Mouse (Mus musculus) forebrain, embryonic 12.5 days (tissue): ENCODE measurements around the gene Fance. TPM values are rescaled to one million over a fixed set of nuclear protein-coding genes. Genes with fewer than 3 reads are reported as not detected.
A peak's percentile ranks its signal among the peaks of the same experiment; 100 is the strongest.
"Not testable (repeated sequence)": the region's sequence is repeated elsewhere in the genome, so short reads cannot be mapped to it uniquely, and the experiment has no call there.

Source experiments
- ATAC-seq: fragments of 200-750 bp; cut with Nextera tagmentation; 2 replicates; pipeline ENCODE4 v1.8.0; 2017; ENCODE audit warnings: moderate TSS enrichment; ENCODE audit not compliant: low FRiP score
- H3K27ac ChIP-seq: fragments of 300-500 bp; sonication (generic); 2 replicates; pipeline ENCODE4 v1.5.1; 2016; ENCODE audit warnings: mild to moderate bottlenecking
- H3K27me3 ChIP-seq: fragments of 300-500 bp; sonication (generic); 2 replicates; pipeline ENCODE4 v1.6.1; 2016; ENCODE audit warnings: mild to moderate bottlenecking
- H3K36me3 ChIP-seq: fragments of 300-500 bp; sonication (generic); replicated peaks from 2 replicates; pipeline ENCODE4 v1.6.1; 2016; ENCODE audit warnings: mild to moderate bottlenecking
- H3K4me1 ChIP-seq: fragments of 300-500 bp; sonication (generic); 2 replicates; pipeline ENCODE4 v1.6.1; 2016
- H3K4me2 ChIP-seq: fragments of 300-500 bp; sonication (generic); 2 replicates; pipeline ENCODE4 v1.6.1; 2016; ENCODE audit warnings: mild to moderate bottlenecking, moderate library complexity
- H3K4me3 ChIP-seq: fragments of 300-500 bp; sonication (generic); replicated peaks from 2 replicates; pipeline ENCODE4 v1.5.1; 2016; ENCODE audit warnings: mild to moderate bottlenecking
- H3K9ac ChIP-seq: fragments of 300-500 bp; sonication (generic); 2 replicates; pipeline ENCODE4 v1.6.1; 2016; ENCODE audit warnings: mild to moderate bottlenecking
- H3K9me3 ChIP-seq: fragments of 300-500 bp; sonication (generic); 2 replicates; pipeline ENCODE4 v1.6.1; 2016
- WGBS: fragments of 180-500 bp; shearing (Covaris S2); methylation state at CpG from one replicate; pipeline ENCODE4 v1.1.7; 2016; 5-methylcytosine and 5-hydroxymethylcytosine counted together
- polyA plus RNA-seq: library from polyadenylated mRNA; unstranded; fragments of >200 nt; fragmentation: Nextera tagmentation; extraction: Ambion mirVana; gene quantifications from 2 replicates; pipeline ENCODE4 v1.2.1, GENCODE M21; 2016

Fance gene
- polyA plus RNA-seq, 1 experiment from 2014 or later, result 25.9 TPM

DNA sequence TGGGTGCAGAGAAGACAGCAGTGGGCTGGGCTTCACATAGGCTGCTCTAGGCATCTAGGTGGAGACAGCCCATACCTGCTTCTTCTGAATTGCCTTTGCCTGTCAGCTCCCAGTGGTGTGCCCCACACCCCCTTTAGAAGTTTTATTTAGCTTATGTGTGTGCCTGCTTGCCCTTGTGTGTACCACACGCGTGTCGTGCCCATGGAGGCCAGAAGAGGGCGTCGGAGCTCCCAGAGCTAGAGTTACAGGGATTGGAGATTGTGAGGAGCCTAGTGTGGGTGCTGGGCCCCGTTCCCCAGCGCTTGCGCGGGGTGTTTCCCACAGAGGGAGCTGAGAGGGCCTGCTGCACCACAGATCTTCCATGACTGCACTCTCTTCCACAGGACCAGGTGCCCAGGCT, 3.2 kb downstream of the Fance start:
- Histone ChIP-seq H3K4me1 (peaks cover 20% of the 10 kb centered on the region), H3K9me3 (no peaks in the 10 kb centered on the region), H3K27me3 (no peaks in the 10 kb centered on the region), H3K4me3 (no peak overlapping the region), H3K36me3 (peaks cover 32% of the 10 kb centered on the region), H3K9ac (no peak overlapping the region), H3K4me2 (no peak overlapping the region), H3K27ac (no peak overlapping the region)
- 91% methylated on average over 9 of the region's 9 CpGs for WGBS
- no peak for ATAC-seq

DNA sequence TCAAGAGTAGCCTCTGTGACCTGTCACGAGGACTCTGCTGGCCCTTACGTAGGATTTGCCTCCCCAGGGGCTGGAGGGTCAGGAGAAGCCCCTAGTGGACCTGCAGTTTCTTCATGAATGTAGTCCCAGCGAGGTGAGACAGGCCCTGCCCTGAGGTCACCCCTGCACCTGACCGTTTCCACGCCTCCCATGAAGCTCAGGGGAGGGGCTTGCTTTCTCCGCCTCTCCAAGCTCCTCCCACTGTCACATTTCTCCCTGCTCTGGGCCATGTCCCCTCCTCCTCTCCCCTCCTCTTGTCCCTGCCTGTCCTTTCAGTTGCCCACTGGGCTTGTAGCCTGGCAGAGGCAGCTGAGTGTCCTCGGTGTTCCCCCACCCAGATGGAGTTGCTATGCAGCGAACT, 3.8 kb downstream of the Fance start:
- no peak for ATAC-seq

DNA sequence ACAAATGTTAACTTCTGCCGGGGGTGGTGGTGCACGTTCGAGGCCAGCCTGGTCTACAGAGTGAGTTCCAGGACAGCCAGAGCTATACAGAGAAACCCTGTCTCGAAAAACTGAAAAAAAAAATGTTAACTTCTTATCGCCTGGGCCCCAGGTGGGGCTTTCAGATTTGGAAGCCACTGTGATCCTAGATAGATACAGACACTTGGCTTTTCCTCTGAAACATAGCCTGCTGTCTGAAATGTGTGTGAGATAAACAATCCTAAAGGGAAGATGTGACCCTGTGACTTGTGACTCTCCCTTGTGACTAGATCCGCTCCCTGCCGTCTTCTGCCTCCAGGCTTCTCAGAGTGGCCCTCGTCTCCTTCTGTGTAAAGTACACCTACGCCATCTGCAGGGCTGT, 4.4 kb downstream of the Fance start:
- 90% methylated on average over 9 of the region's 9 CpGs for WGBS
- Histone ChIP-seq H3K9ac (no peak overlapping the region), H3K4me2 (no peak overlapping the region), H3K27me3 (no peaks in the 10 kb centered on the region), H3K4me1 (peaks cover 18% of the 10 kb centered on the region), H3K9me3 (no peaks in the 10 kb centered on the region), H3K4me3 (no peak overlapping the region), H3K27ac (no peak overlapping the region), H3K36me3 (peaks cover 37% of the 10 kb centered on the region)
- ATAC-seq, result no peak

More for the DNA sequence above, 3.8 kb downstream of the Fance start:
- WGBS, result 57% methylated on average over 8 of the region's 8 CpGs
- no peak overlapping the region for H3K4me3 ChIP-seq
- H3K9me3 ChIP-seq, result no peaks in the 10 kb centered on the region
- no peak overlapping the region for H3K27ac ChIP-seq
- no peak overlapping the region for H3K4me2 ChIP-seq
- no peaks in the 10 kb centered on the region for H3K27me3 ChIP-seq
- peaks cover 32% of the 10 kb centered on the region for H3K36me3 ChIP-seq
- H3K9ac ChIP-seq, result no peak overlapping the region
- peaks cover 20% of the 10 kb centered on the region for H3K4me1 ChIP-seq

DNA sequence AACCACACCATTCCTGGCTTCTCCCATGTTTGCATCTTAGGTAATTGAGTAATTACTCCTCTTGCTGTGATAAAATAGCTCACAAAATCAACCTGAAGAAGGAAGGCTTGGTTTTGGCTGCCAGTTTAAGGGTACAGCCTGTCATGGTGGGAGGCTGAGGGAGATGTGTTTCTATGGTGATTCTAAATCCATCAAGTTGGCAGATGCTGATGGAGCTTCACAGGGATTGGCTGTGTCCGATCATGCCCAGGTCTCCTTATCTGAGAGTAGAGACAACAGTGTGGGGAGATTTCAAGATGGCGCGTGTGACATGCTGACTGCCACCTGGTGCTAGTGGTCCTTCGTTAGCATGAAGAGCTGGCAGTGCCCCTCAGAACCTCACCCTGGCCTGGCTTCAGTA, 8.4 kb downstream of the Fance start:
- WGBS, result 94% methylated on average over 4 of the region's 4 CpGs
- H3K36me3 ChIP-seq, result peaks cover 52% of the 10 kb centered on the region

DNA sequence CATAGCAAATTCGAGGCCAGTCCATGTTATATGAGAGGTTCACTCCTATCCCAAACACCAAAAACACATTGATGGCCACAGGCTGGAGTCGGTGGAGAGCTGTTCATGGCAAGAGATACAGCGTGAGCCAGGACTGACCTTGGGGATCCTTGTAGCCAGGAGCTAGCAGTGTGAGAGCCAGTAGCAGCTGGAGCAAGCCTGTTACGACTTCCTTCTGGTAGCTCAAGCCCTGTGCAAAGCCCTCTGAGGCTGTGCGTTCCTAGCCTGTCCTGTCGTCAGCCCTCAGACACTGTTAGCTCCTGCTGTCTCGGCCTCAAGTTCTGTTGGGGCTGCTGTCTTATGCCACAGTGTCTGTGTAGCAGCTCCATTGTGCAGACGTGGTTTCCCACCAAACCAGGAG, 10.5 kb downstream of the Fance start:
- no peak overlapping the region for H3K9ac ChIP-seq
- ATAC-seq, result no peak
- no peak overlapping the region for H3K4me2 ChIP-seq
- H3K36me3 ChIP-seq, result peaks cover 37% of the 10 kb centered on the region
- peaks cover 6% of the 10 kb centered on the region; the same call in 1 of the 2 replicates for H3K9me3 ChIP-seq
- WGBS, result 92% methylated on average over 8 of the region's 8 CpGs
- peaks cover 8% of the 10 kb centered on the region for H3K4me1 ChIP-seq
- no peak overlapping the region for H3K4me3 ChIP-seq
- H3K27ac ChIP-seq, result no peak overlapping the region
- H3K27me3 ChIP-seq, result no peaks in the 10 kb centered on the region

More for the DNA sequence above, 8.4 kb downstream of the Fance start:
- H3K4me1 ChIP-seq, result no peaks in the 10 kb centered on the region
- no peak for ATAC-seq
- no peaks in the 10 kb centered on the region for H3K27me3 ChIP-seq
- no peak overlapping the region for H3K9ac ChIP-seq
- H3K9me3 ChIP-seq, result peaks cover 6% of the 10 kb centered on the region; the same call in 1 of the 2 replicates
- H3K4me3 ChIP-seq, result no peak overlapping the region
- no peak overlapping the region for H3K4me2 ChIP-seq
- H3K27ac ChIP-seq, result no peak overlapping the region

DNA sequence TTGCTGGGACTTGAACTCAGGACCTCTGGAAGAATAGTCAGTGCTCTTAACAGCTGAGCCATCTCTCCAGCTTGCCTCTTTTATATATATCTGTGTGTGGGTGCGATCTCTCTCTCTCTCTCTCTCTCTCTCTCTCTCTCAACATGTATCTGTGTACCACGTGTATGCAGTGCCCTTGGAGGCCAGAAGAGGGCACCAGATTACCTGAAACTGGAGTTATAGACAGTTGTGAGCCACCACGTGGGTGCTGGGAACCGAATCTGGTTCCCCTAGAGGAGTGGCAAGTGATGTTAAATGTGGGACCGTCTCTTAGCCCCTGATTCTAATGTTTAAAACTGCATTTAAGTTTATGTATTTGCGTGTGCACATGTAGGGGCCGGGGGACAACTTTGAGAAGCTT, 11.1 kb downstream of the Fance start:
- Histone ChIP-seq H3K36me3 (peaks cover 34% of the 10 kb centered on the region), H3K4me1 (peaks cover 13% of the 10 kb centered on the region)
- not testable (repeated sequence) for H3K27me3 ChIP-seq, H3K4me3 ChIP-seq, H3K9me3 ChIP-seq, ATAC-seq, H3K9ac ChIP-seq, H3K4me2 ChIP-seq, H3K27ac ChIP-seq
- 93% methylated on average over 7 of the region's 7 CpGs for WGBS

DNA sequence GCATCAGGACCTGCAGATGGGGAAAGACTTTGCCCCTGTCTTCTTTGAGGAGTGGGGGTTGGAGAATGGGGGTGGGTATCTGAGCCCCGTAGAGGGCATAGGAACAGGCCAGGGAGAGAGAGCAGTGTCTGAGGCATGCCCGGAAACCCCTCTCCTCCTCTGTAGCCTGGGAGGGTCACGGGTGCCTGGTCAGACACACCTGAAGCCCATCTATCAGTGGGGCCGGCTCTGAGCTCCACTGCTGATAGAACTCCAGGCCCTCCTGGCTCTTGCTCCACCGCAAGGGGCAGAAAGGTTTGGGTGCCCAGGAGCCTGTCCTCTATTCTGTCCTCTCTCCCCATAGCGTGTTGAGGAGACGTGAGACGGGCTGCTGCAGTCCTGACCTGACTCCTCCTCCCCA, 12.4 kb downstream of the Fance start:
- no peak overlapping the region for H3K9ac ChIP-seq
- no peak for ATAC-seq
- no peak overlapping the region for H3K27ac ChIP-seq
- no peaks in the 10 kb centered on the region for H3K27me3 ChIP-seq
- no peak overlapping the region for H3K4me3 ChIP-seq
- WGBS, result 93% methylated on average over 8 of the region's 8 CpGs
- peaks cover 41% of the 10 kb centered on the region for H3K36me3 ChIP-seq
- peaks cover 21% of the 10 kb centered on the region for H3K4me1 ChIP-seq
- peaks cover 6% of the 10 kb centered on the region; the same call in 1 of the 2 replicates for H3K9me3 ChIP-seq
- H3K4me2 ChIP-seq, result no peak overlapping the region

DNA sequence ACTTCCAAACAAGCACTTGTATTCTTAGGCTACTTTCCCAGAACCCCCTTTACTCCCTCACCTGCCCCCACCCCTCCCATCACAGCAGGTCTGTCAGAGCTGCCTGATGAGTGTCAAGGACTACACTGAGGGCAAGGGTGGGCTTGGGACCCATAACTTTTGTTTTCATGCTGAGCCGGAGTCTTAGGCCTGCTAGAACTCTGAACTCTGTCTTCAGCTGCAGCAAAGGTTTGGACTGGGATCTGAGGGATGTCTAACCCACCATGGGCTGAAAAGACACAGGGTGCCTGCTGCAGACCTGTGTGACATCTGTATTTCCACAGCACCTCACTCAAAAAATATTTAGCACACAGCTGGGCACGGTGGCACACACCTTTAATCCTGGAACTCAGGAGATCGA, 13.6 kb downstream of the Fance start:
- peaks cover 21% of the 10 kb centered on the region for H3K4me1 ChIP-seq
- no peak for ATAC-seq
- H3K4me2 ChIP-seq, result no peak overlapping the region
- peaks cover 6% of the 10 kb centered on the region; the same call in 1 of the 2 replicates for H3K9me3 ChIP-seq
- H3K36me3 ChIP-seq, result peaks cover 50% of the 10 kb centered on the region
- H3K9ac ChIP-seq, result no peak overlapping the region
- 82% methylated on average over 3 of the region's 3 CpGs for WGBS
- no peak overlapping the region for H3K4me3 ChIP-seq
- H3K27ac ChIP-seq, result no peak overlapping the region
- H3K27me3 ChIP-seq, result no peaks in the 10 kb centered on the region

DNA sequence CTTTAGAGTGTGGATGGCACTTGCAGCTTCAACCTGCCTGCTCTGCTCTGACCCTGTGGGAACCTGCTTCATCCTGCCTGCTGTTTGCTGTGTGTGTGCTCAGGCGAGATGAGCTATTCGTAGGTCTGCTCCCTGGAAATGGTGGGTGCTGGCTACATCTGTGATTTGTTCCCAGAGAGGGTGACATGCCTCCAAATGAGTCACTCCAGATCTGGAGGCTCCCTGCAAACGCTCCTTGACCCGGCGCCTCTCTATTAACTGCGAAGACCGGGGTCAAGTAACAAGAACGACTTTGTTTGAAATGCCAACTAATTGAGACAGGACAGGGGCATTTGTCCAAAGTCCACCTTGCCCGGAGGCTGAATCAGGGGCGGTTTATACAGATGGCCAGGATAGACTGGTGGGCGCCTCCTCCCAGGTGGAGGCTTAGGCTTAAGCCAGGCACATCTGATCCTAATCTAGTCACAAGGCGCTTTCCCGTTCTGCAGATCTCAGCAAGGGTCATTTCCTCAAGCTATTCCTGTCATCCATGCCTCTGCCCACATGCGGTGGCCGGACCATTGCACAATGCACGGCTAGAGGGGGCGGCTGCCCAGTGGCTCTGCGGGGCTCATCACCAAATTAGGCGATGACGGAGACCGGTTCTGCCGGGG, 14.5 kb downstream of the Fance start:
- H3K27me3 ChIP-seq, result no peaks in the 10 kb centered on the region
- H3K9me3 ChIP-seq, result peaks cover 6% of the 10 kb centered on the region; the same call in 1 of the 2 replicates
- H3K4me1 ChIP-seq, result peaks cover 21% of the 10 kb centered on the region
- H3K27ac ChIP-seq, result peak overlapping the region; percentile 96
- 10% methylated on average over 22 of the region's 22 CpGs for WGBS
- peaks cover 44% of the 10 kb centered on the region for H3K36me3 ChIP-seq
- H3K4me3 ChIP-seq, result peak overlapping the region; percentile 90
- H3K4me2 ChIP-seq, result peak overlapping the region; percentile 87
- ATAC-seq, result peak; percentile 64
- peak overlapping the region; percentile 99 for H3K9ac ChIP-seq

DNA sequence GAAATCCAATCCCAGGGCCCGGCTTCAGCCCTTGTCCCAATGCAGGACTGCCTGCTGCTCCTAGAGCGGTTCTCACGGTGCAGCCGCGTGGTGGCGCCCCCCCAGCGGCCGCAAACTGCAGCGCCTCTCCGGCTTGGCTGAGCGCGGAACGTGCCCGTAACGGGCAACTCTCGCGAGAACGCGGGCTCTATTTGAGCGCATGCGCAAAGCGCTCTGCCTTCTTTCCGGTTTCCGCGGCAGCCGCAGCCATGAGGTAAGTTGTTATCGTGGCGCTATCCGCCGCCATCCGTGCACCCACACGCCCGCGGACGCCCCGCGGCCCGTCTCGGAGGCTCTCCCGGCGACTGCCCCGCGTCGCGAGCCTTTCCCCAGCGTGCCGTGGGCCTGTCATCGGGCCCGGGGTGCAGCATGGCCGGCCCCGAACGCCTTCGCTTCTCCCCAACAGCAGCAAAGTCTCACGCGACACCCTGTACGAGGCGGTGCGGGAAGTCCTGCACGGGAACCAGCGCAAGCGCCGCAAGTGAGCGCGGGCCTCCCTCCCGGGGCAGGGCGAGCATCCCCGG, 15.1 kb downstream of the Fance start, which contains the start of gene Rpl10a:
Gene Rpl10a, plus strand, starts transcription at position 106 of the 563 bp plus-strand sequence.
- Histone ChIP-seq H3K4me3 (peak within 1 kb of the TSS; percentile 90), H3K9ac (peak within 1 kb of the TSS; percentile 99), H3K4me2 (peak within 1 kb of the TSS; percentile 87), H3K36me3 (peaks cover 44% of the 10 kb centered on the region), H3K4me1 (peaks cover 27% of the 10 kb centered on the region), H3K27ac (peak within 1 kb of the TSS; percentile 96), H3K27me3 (no peaks in the 10 kb centered on the region), H3K9me3 (peaks cover 6% of the 10 kb centered on the region; the same call in 1 of the 2 replicates)
- WGBS, result under 1% methylated on average over 67 of the region's 67 CpGs
- peak; percentile 92 for ATAC-seq

DNA sequence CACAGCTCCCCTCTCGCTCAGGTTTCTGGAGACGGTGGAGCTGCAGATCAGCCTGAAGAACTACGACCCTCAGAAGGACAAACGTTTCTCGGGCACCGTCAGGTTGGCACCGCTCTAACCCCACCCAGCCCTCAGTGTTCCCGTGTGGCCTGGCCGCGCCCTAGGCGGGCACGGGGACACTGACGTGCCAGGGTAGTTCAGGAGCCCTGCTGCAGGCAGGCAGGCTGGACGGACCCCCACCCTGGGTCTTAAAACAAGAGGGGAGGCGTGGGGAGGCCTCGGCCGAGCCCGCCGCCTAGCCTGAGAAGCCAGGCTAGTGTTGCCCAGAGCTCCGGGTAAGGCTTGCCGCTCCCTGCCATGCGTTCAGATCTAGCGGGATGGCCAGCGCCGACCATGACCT, 15.6 kb downstream of the Fance start:
- peak; percentile 9 for ATAC-seq
- H3K4me3 ChIP-seq, result peak overlapping the region; percentile 90
- peak overlapping the region; percentile 87 for H3K4me2 ChIP-seq
- H3K27ac ChIP-seq, result peak overlapping the region; percentile 96
- peaks cover 6% of the 10 kb centered on the region; the same call in 1 of the 2 replicates for H3K9me3 ChIP-seq
- peaks cover 41% of the 10 kb centered on the region for H3K36me3 ChIP-seq
- H3K27me3 ChIP-seq, result no peaks in the 10 kb centered on the region
- under 1% methylated on average over 25 of the region's 25 CpGs for WGBS
- peak overlapping the region; percentile 99 for H3K9ac ChIP-seq
- peaks cover 30% of the 10 kb centered on the region for H3K4me1 ChIP-seq

DNA sequence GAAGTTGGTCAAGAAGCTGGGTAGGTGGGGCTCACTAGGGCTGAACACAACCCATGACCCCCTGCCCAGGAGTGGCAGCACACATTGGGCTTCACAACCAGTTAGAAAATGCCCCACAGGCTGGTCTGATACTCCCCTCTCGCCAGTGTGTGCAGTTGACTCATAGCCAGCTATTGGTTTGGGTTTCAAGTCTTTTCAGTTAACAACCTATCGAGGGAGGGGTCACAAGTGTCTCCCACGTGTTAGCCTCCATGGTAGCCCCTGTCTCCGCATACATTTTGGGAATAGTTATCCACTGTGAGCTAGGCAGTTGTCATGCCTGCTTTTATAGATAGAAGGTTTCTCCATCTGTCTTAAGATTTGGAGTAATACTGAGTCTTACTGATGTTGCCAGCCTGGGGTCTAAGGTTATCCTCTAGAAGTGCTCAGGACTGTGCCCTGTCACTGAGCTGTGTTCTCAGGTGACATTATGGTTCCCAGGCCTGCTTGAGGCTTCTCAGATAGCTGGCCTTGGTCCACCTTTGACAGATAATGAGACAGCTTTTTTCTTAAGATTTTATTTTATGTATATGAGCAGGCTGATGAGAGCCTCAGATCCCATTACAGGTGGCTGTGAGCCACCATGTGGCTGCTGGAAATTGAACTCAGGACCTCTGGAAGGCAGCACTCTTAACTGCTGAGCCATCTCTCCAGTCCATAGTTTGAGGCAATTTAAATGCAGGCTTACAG, 16.3 kb downstream of the Fance start:
- peaks cover under 1% of the 10 kb centered on the region; the same call in 1 of the 2 replicates for H3K9me3 ChIP-seq
- H3K4me1 ChIP-seq, result peaks cover 30% of the 10 kb centered on the region
- peaks cover 34% of the 10 kb centered on the region for H3K36me3 ChIP-seq
- H3K9ac ChIP-seq, result peak overlapping the region; percentile 99
- peak overlapping the region; percentile 87 for H3K4me2 ChIP-seq
- WGBS, result 8% methylated on average over 4 of the region's 4 CpGs
- no peaks in the 10 kb centered on the region for H3K27me3 ChIP-seq
- peak overlapping the region; percentile 96 for H3K27ac ChIP-seq
- peak overlapping the region; percentile 90 for H3K4me3 ChIP-seq
- ATAC-seq, result no peak
